Mouse (Mus musculus): ENCODE data around the gene Htra3.

DNA sequence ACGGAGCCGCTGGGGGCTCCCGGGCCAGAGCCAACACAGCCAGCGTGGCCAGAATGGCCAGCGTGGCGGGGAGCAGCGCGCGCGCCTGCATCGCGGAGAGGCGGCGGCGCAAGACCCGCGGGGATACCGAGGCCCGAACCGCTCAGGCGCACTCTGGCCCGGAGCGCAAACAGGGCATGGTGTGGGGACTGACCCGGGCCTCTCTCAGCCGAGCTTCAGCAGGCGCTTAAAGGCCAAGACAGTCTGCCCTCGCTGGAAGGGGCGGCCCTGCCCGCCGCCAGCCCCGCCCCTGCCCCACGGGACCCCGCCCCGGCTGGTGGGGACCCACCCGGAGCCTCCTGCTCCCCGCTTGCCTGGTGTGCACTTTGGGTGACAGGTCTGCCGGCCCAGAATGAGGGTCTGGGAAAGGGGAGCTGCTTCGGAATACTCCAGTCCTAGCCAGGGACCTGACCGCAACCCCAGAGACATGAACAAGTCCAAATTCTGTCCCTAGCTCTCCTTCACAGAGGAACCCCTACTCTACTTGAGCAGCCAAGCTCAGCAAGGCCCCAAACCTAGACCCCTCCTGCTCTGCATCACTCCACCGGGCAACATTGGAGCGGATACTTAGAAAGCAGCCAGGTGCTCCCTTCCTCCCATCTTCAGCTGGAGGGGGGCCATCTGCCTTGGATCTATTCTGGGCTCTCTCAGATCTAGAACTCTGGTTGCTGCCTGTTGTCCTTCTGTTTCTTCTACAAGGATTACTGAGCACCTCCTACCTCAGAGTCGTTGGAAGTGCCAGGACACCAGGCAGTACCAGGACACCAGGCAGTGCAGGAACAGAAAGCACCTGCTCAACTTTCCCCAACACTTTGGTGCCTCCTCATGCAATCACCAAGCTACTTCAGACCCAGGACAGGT is at the start of gene Htra3:
- no peak for TF ChIP-seq CTCF (IDR thresholded peaks at IDR 0.05 in 2 of 3, conservative IDR thresholded peaks at IDR 0.05 in 1 of 3; ENCODE audit: control insufficient read depth in 1 of 3, insufficient read depth in 1 of 3, low read depth in 2 of 3, low read length in 3 of 3, poor library complexity in 1 of 3, severe bottlenecking in 1 of 3)
- no peak for TF ChIP-seq MAFK (IDR thresholded peaks at IDR 0.05; ENCODE audit: borderline replicate concordance, low read depth, low read length)
- TF ChIP-seq ZC3H11A (IDR thresholded peaks at IDR 0.05; ENCODE audit: low read depth, low read length), result no peak
- no peak for TF ChIP-seq SIN3A (IDR thresholded peaks at IDR 0.05; ENCODE audit: low read length)
- TF ChIP-seq HCFC1 (IDR thresholded peaks at IDR 0.05; ENCODE audit: low read depth, low read length), result no peak
- no peak for TF ChIP-seq NRF1 (IDR thresholded peaks at IDR 0.05; ENCODE audit: insufficient read depth, low read depth, low read length, poor library complexity, severe bottlenecking)
- no peak for TF ChIP-seq POLR2AphosphoS2 (IDR thresholded peaks at IDR 0.05; ENCODE audit: low read length)
- no peak for TF ChIP-seq POLR2A (IDR thresholded peaks at IDR 0.05; ENCODE audit: control insufficient read depth in 1 of 2, insufficient read depth in 1 of 2, low read depth in 1 of 2, low read length in 2 of 2, poor library complexity in 1 of 2)
- TF ChIP-seq TAL1 (IDR thresholded peaks at IDR 0.05; ENCODE audit: low read length), result no peak
- TF ChIP-seq GATA1 (IDR thresholded peaks at IDR 0.05; ENCODE audit: low read depth, low read length), result no peak
- no peak for TF ChIP-seq ZNF384 (IDR thresholded peaks at IDR 0.05; ENCODE audit: low read depth, low read length)
- TF ChIP-seq USF2 (IDR thresholded peaks at IDR 0.05; ENCODE audit: borderline replicate concordance in 1 of 2, insufficient read depth in 1 of 2, low read depth in 1 of 2, low read length in 2 of 2), result no peak

All from MEL (cell line).